11 mouse cellular contexts compared by ENCODE assay signal in genomic region chr3:51965436-51965835, GRCm38 (mm10).
DNase-seq lines count a peak whose midpoint lies in the region; ATAC-seq and TF ChIP-seq lines count a peak whose summit lies in the region.
"Had no signal": no experiment of that assay in that cellular context is flagged by ENCODE, and none has a peak within 500 bp of the region (broad histone marks: within the 10 kb centered on the region; RNA-seq: fewer than 3 reads in every experiment).

No protein-coding gene starts in this region.

- H3K4me1 ChIP-seq in forebrain, embryonic 12.5 days: peaks cover 35% of the 10 kb centered on the region
- peaks cover 22% of the 10 kb centered on the region for H3K4me1 ChIP-seq in intestine, embryonic 15.5 days (replicated peaks)
- H3K4me1 ChIP-seq in neural tube, embryonic 13.5 days (replicated peaks): peaks cover 66% of the 10 kb centered on the region
- H3K4me1 ChIP-seq in kidney, embryonic 15.5 days: peaks cover 18% of the 10 kb centered on the region

- H3K9ac ChIP-seq in forebrain, embryonic 12.5 days: no peak overlapping the region; the same call in 1 of the 2 replicates
- H3K9ac ChIP-seq in intestine, embryonic 15.5 days: no peak overlapping the region; the same call in 1 of the 2 replicates
- H3K9ac ChIP-seq in neural tube, embryonic 13.5 days: no peak overlapping the region
- H3K9ac ChIP-seq in kidney, embryonic 15.5 days: no peak overlapping the region

- TF ChIP-seq CTCF in layer of hippocampus, adult 2 months (conservative IDR thresholded peaks at IDR 0.05): no peak

- ATAC-seq in forebrain, embryonic 12.5 days (ENCODE audit: low FRiP score): no peak
- ATAC-seq in intestine, embryonic 15.5 days: peak; percentile 62; the same call in 1 of the 2 replicates
- ATAC-seq in neural tube, embryonic 13.5 days (ENCODE audit: low read depth): no peak
- ATAC-seq in kidney, embryonic 15.5 days (replicated peaks; ENCODE audit: low FRiP score): no peak

- no peak overlapping the region for H3K4me3 ChIP-seq in layer of hippocampus, adult 2 months
- no peak overlapping the region for H3K4me3 ChIP-seq in forebrain, embryonic 12.5 days (replicated peaks)
- no peak overlapping the region for H3K4me3 ChIP-seq in intestine, embryonic 15.5 days (replicated peaks)
- H3K4me3 ChIP-seq in neural tube, embryonic 13.5 days: no peak overlapping the region
- H3K4me3 ChIP-seq in kidney, embryonic 15.5 days (replicated peaks): no peak overlapping the region

- no peak for DNase-seq in layer of hippocampus, adult 2 months (ENCODE audit: low spot score in 2 of 2)
- no peak for DNase-seq in layer of hippocampus, adult 11-12 months (ENCODE audit: low spot score)
- DNase-seq in thymus, postnatal 10 days (ENCODE audit: low spot score in 2 of 2): no peak
- no peak for DNase-seq in layer of hippocampus, adult 9-11 months
- DNase-seq: cerebellum, postnatal 36 days; kidney, adult 11 months had no signal

- H3K27ac ChIP-seq in layer of hippocampus, adult 2 months: peak overlapping the region; percentile 48; the same call in 1 of the 2 replicates
- H3K27ac ChIP-seq in forebrain, embryonic 12.5 days: peak overlapping the region; percentile 73
- H3K27ac ChIP-seq in intestine, embryonic 15.5 days: peak overlapping the region; percentile 34; the same call in 1 of the 2 replicates
- H3K27ac ChIP-seq in neural tube, embryonic 13.5 days (replicated peaks): peak overlapping the region; percentile 92
- H3K27ac ChIP-seq in kidney, embryonic 15.5 days: no peak overlapping the region

- H3K4me2 ChIP-seq in forebrain, embryonic 12.5 days: no peak overlapping the region
- H3K4me2 ChIP-seq in intestine, embryonic 15.5 days (replicated peaks): peak overlapping the region; percentile 18; the same call in 1 of the 2 replicates
- no peak overlapping the region for H3K4me2 ChIP-seq in neural tube, embryonic 13.5 days
- no peak overlapping the region for H3K4me2 ChIP-seq in kidney, embryonic 15.5 days
- H3K4me2 ChIP-seq: liver, embryonic 11.5 days had no signal

- no peaks in the 10 kb centered on the region for H3K27me3 ChIP-seq in forebrain, embryonic 12.5 days
- H3K27me3 ChIP-seq in intestine, embryonic 15.5 days (replicated peaks): no peaks in the 10 kb centered on the region
- H3K27me3 ChIP-seq in neural tube, embryonic 13.5 days: no peaks in the 10 kb centered on the region
- H3K27me3 ChIP-seq in kidney, embryonic 15.5 days: no peaks in the 10 kb centered on the region

- WGBS in forebrain, embryonic 12.5 days: 34% methylated on average over 2 of the region's 2 CpGs
- WGBS in intestine, embryonic 15.5 days: 18% methylated on average over 2 of the region's 2 CpGs
- WGBS in neural tube, embryonic 13.5 days: 40% methylated on average over 2 of the region's 2 CpGs
- WGBS in kidney, embryonic 15.5 days: 29% methylated on average over 2 of the region's 2 CpGs

- H3K9me3 ChIP-seq in forebrain, embryonic 12.5 days: no peaks in the 10 kb centered on the region
- H3K9me3 ChIP-seq in intestine, embryonic 15.5 days: no peaks in the 10 kb centered on the region
- H3K9me3 ChIP-seq in neural tube, embryonic 13.5 days: no peaks in the 10 kb centered on the region
- no peaks in the 10 kb centered on the region for H3K9me3 ChIP-seq in kidney, embryonic 15.5 days (replicated peaks)

- no peaks in the 10 kb centered on the region for H3K36me3 ChIP-seq in forebrain, embryonic 12.5 days (replicated peaks)
- H3K36me3 ChIP-seq in intestine, embryonic 15.5 days: no peaks in the 10 kb centered on the region
- H3K36me3 ChIP-seq in neural tube, embryonic 13.5 days: no peaks in the 10 kb centered on the region
- H3K36me3 ChIP-seq in kidney, embryonic 15.5 days: no peaks in the 10 kb centered on the region
